Mouse (Mus musculus): ENCODE results near the gene Rbbp4. TPM values are rescaled to one million over a fixed set of nuclear protein-coding genes. Genes with fewer than 3 reads are reported as not detected.

The Rbbp4 gene
- total and polyA plus RNA-seq, 3 experiments, result 50.9 to 127 TPM; not detected in 1

DNA sequence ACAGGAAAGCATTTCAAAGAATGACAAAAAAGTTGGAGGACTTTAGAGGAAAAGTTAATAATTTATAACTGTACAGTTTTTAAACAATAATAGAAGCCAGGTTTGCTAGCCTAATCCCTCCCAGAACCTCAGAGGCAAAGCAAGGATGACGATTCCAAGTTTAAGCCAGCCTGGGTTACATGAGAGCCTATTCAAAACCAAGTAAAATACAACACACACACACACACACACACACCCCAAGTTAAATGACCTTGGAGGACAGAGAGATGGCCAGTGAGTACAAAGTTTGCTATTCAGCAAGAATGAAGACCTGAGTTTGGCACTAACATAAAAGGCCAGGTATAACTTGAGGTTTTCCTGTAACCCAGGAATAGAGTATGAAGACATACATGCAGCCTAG, 9.0 kb downstream of the Rbbp4 start:
- no peak for DNase-seq (ENCODE audit: low read depth, low spot score)
- no peaks in the 10 kb centered on the region for H3K4me1 ChIP-seq (ENCODE audit: control insufficient read depth in 1 of 2, insufficient read depth in 2 of 2, low read length in 2 of 2)
- TF ChIP-seq CHD2 (IDR thresholded peaks at IDR 0.05; ENCODE audit: low read length) (no peak), MAFK (IDR thresholded peaks at IDR 0.05; ENCODE audit: borderline replicate concordance, low read depth, low read length) (no peak), SIN3A (IDR thresholded peaks at IDR 0.05; ENCODE audit: low read length) (no peak), ZKSCAN1 (IDR thresholded peaks at IDR 0.05; ENCODE audit: low read depth, low read length) (no peak), UBTF (IDR thresholded peaks at IDR 0.05; ENCODE audit: borderline replicate concordance, insufficient read depth, low read depth, low read length) (no peak), RAD21 (IDR thresholded peaks at IDR 0.05; ENCODE audit: low read depth, low read length) (no peak), USF1 (IDR thresholded peaks at IDR 0.05; ENCODE audit: low read depth, low read length) (no peak), NRF1 (IDR thresholded peaks at IDR 0.05; ENCODE audit: insufficient read depth, low read depth, low read length, poor library complexity, severe bottlenecking) (no peak), ETS1 (IDR thresholded peaks at IDR 0.05; ENCODE audit: low read depth, low read length) (no peak), ZNF384 (IDR thresholded peaks at IDR 0.05; ENCODE audit: low read depth, low read length) (no peak), MEF2A (IDR thresholded peaks at IDR 0.05; ENCODE audit: extremely low read depth, insufficient replicate concordance, low read depth, low read length, poor library complexity, severe bottlenecking) (no peak), ZMIZ1 (IDR thresholded peaks at IDR 0.05; ENCODE audit: low read depth, low read length) (no peak), MAZ (IDR thresholded peaks at IDR 0.05; ENCODE audit: low read depth, low read length) (no peak), USF2 (IDR thresholded peaks at IDR 0.05; ENCODE audit: borderline replicate concordance in 1 of 2, insufficient read depth in 1 of 2, low read depth in 1 of 2, low read length in 2 of 2) (no peak), HCFC1 (IDR thresholded peaks at IDR 0.05; ENCODE audit: low read depth, low read length) (no peak), MXI1 (IDR thresholded peaks at IDR 0.05; ENCODE audit: low read depth, low read length) (no peak), GATA1 (IDR thresholded peaks at IDR 0.05; ENCODE audit: low read depth, low read length) (no peak), E2F4 (IDR thresholded peaks at IDR 0.05; ENCODE audit: borderline replicate concordance, low read depth, low read length) (no peak), ELF1 (IDR thresholded peaks at IDR 0.05; ENCODE audit: low read depth, low read length) (no peak)
- H3K36me3 ChIP-seq (ENCODE audit: control insufficient read depth in 1 of 2, insufficient read depth in 2 of 2, low read length in 2 of 2), result peaks cover 2 to 23% of the 10 kb centered on the region in 2 experiments
- no peak overlapping the region for H3K27ac ChIP-seq (ENCODE audit: control insufficient read depth, low read depth, low read length)
- H3K4me3 ChIP-seq (ENCODE audit: control insufficient read depth in 1 of 2, insufficient read depth in 1 of 2, low read depth in 2 of 2, low read length in 2 of 2), result no peak overlapping the region
- no peak overlapping the region for H3K9ac ChIP-seq (ENCODE audit: control insufficient read depth, low read depth, low read length, poor library complexity, severe bottlenecking)
- H3K27me3 ChIP-seq (ENCODE audit: control insufficient read depth in 1 of 2, insufficient read depth in 2 of 2, low read length in 2 of 2), result no peaks in the 10 kb centered on the region
- H3K79me2 ChIP-seq (ENCODE audit: control insufficient read depth, insufficient read depth, low read length, poor library complexity), result peaks cover 15% of the 10 kb centered on the region
- no peaks in the 10 kb centered on the region for H3K9me3 ChIP-seq (replicated peaks; ENCODE audit: insufficient read depth, low read length)

DNA sequence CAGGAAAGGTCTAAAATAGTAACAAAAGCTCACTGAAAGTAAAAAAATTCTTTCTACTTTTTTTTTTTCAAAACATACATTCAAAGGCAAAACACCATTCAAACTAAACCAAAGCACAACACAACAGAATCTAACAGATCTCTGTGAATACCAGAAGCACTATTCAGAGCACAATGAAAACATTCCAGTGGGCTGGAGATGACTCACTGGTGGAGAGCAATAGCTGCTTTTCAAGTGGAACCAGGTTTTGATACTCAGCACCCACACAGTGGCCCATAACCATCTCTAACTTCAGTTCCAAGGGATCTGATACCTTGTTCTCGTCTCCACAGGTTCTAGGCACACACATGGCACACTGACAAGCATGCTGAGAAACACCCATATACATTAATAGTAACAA, 10.4 kb downstream of the Rbbp4 start:
- no peak for DNase-seq (ENCODE audit: low read depth, low spot score)
- H3K79me2 ChIP-seq (ENCODE audit: control insufficient read depth, insufficient read depth, low read length, poor library complexity), result peaks cover 12% of the 10 kb centered on the region
- no peaks in the 10 kb centered on the region for H3K4me1 ChIP-seq (ENCODE audit: control insufficient read depth in 1 of 2, insufficient read depth in 2 of 2, low read length in 2 of 2)
- H3K9ac ChIP-seq (ENCODE audit: control insufficient read depth, low read depth, low read length, poor library complexity, severe bottlenecking), result no peak overlapping the region
- H3K4me3 ChIP-seq (ENCODE audit: control insufficient read depth in 1 of 2, insufficient read depth in 1 of 2, low read depth in 2 of 2, low read length in 2 of 2), result no peak overlapping the region
- TF ChIP-seq POLR2A (IDR thresholded peaks at IDR 0.05; ENCODE audit: control insufficient read depth in 1 of 2, insufficient read depth in 1 of 2, low read depth in 1 of 2, low read length in 2 of 2, poor library complexity in 1 of 2) (no peak), SMC3 (IDR thresholded peaks at IDR 0.05; ENCODE audit: low read depth, low read length) (no peak), GABPA (IDR thresholded peaks at IDR 0.05; ENCODE audit: low read depth, low read length) (no peak), MEF2A (IDR thresholded peaks at IDR 0.05; ENCODE audit: extremely low read depth, insufficient replicate concordance, low read depth, low read length, poor library complexity, severe bottlenecking) (no peak), MAX (IDR thresholded peaks at IDR 0.05; ENCODE audit: low read length) (no peak), ZKSCAN1 (IDR thresholded peaks at IDR 0.05; ENCODE audit: low read depth, low read length) (no peak), ETS1 (IDR thresholded peaks at IDR 0.05; ENCODE audit: low read depth, low read length) (no peak), MAZ (IDR thresholded peaks at IDR 0.05; ENCODE audit: low read depth, low read length) (no peak)
- H3K9me3 ChIP-seq (replicated peaks; ENCODE audit: insufficient read depth, low read length), result no peaks in the 10 kb centered on the region
- no peak overlapping the region for H3K27ac ChIP-seq (ENCODE audit: control insufficient read depth, low read depth, low read length)
- H3K36me3 ChIP-seq (ENCODE audit: control insufficient read depth in 1 of 2, insufficient read depth in 2 of 2, low read length in 2 of 2), result peaks cover 2 to 31% of the 10 kb centered on the region in 2 experiments
- no peaks in the 10 kb centered on the region for H3K27me3 ChIP-seq (ENCODE audit: control insufficient read depth in 1 of 2, insufficient read depth in 2 of 2, low read length in 2 of 2)

All from MEL (cell line).